Mouse (Mus musculus) frontal cortex, postnatal 10 days (tissue): ENCODE data around the gene Cdc42bpb.

ENCODE experiments used
- DNase-seq, 2 experiments: peaks; one replicate each; pipeline ENCODE4 v3.0.0; 2022; ENCODE audit warnings: low spot score in 2 of 2, mixed read lengths in 1 of 2

Gene Cdc42bpb

DNA sequence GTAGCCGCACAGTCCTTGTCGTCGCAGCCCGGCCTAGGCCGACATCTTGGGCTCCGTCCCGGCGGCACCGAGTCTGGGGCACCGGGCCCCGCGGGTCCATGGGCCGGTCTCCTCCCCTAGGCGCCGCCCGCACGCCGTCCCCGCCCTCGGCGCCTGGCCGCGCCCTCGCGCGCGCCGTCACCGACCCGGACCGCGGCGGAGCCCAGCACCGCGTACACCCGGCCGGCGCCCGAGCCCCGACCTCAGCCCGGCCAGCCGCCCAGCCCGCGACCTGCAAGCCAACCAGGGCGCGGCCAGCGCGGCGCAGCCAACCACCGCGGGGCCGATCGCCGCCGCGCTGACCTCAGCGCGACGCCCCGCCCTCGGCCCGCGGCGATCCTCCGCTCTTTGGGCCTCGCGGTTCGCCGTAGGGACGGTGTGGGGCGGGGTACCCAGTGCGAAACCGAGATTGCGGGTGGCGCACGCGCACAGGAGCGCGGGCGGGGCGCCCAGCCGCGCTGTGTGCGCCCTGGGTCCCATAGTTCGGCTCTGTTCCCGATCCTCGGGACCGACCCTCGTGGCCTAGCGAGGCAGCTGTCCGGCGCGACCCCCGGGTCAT, at the start of gene Cdc42bpb:
Gene Cdc42bpb, minus strand, starts transcription at position 343 of the 598 bp plus-strand sequence.
- DNase-seq, result peak; percentile 91 to 93

GRCm38 (mm10) chr12:111425789-111426460, 48.4 kb upstream of the Cdc42bpb start:
- DNase-seq, result peak; percentile 53 to 86

GRCm38 (mm10) chr12:111425258-111425657, 47.7 kb upstream of the Cdc42bpb start:
- peak in 1 of 2 experiments; percentile 75 for DNase-seq

DNA sequence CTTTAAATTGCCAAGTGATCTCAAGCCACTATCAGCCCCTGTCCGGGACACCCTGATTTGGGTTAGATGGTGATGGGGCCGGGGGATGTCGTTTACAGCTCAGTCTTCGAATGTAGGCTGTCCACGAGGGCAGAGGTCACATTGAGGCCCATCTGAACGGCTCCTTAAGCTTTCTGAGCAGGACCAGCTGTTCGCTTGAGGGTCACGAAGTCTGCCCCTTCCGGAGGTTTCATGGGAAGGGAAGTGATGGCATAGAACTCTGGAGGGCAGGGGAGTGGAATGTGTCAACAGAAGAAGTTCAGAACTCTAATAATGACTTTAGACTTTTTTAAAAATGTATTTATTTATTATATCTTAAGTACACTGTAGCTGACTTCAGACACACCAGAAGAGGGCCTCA, 47.0 kb upstream of the Cdc42bpb start:
- DNase-seq, result no peak

DNA sequence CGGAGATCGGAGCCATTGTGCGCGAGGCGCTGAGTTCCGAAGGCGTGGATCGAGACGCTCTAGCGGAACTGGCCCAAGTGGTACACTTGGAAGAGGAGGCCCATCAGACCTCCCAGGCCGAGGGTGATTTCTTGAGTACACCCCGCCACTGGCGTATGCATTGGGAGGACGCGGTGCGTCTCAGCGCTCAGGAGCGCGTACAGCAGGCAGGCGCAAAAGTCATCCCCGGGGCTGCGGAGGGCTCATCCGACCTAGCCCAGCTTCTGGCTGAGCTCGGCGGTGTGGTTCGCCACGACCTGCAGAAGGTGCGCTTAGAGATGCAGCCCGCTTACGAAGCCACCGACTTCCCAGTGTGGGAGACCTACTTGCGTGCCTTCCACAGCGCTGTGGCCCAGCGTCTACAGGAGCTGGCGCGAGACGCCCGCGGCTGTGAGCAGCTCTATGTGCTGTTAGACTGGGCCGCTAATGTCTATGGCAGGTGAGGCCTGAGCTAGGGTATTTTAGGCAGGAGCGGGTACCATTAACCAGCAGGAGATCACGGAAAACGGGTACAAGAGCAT, 46.1 kb upstream of the Cdc42bpb start:
- DNase-seq, result no peak

DNA sequence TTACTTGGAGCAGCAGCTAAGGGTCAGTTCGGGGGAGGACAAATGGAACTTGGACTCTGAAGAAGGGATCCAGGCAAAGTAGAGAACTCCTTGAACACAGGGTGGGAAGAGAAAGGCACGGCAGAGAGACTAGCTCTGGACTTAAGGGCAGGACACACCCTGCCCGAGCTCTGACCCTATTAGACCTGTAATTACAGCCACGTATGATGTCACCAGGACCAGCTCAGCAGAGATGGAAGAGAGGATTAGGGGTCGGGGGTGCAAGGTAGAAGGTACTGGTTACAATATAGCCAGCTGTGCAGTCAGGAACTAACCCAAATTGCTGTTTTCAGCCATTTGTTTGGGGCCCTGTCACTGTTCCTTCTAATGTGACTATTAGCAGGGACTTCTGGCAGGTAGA, 45.3 kb upstream of the Cdc42bpb start:
- DNase-seq, result no peak

- DNase-seq, result no peak
These were observed 43.6 kb upstream of the Cdc42bpb start for GRCm38 (mm10) chr12:111420946-111421709.

DNA sequence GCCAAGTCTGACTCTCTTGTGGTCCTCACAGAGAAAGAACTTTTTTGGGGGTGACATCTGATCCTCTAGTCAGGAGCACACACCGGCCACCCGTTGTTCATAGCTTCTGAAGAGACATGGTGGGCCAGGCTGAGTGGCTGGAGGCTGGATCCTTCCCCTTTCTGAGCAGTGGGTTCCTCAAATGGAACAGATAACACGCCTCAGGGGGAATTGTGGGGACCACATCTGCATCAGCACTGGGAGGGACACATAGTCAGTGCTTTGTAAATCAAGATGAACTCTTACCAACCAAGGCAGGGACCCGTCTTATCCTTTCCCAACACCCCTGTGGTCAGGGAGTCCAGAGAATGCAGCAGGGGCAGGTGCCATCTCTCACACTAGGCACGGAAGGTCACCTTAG, 42.4 kb upstream of the Cdc42bpb start:
- DNase-seq, result no peak

DNA sequence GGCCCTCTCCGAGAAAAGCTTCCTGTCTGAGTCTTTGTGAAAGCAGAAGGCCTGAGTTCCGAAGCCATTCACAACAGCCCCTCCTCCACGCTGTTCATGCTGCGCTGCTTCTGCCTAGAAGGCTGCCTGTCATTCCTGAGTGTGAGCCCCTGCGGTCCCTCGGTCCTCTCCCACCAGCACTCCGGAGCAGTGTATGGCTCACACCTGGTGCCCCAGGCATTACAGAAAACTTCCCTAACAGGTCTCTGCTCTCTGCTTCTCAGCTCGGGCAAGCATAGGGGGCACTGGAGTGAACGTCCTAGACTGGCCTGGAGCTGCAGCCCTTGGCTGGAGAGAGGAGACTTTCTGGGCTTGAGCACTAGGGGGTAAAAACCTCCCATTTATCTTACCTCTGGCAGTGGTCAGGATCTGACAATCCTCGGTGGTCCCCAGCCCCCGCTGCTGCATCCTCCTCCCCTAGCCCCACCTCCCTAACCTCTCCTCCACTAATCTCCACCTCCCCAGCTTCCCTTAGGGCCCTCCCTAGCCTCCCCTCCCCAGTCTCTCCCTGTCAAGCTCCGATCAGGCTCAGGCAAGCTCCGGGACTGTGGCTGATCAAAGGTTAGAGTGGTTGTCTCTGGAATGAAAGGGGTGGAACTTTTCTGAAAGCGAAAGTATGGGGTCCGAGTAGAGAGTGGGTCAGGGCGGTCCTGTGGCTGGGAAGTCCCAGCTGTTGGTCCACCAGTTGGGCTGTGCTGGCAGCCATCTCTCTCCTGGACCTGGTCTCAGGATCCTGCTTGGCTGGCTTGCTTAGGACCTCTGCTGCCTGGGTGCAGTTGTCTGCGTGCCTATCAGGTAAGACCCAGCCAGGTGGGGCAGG, 39.6 kb upstream of the Cdc42bpb start, which contains the start of gene Exoc3l4:
Gene Exoc3l4, plus strand, starts transcription at position 97 of the 859 bp plus-strand sequence.
- DNase-seq, result peak in 1 of 2 experiments; percentile 12

DNA sequence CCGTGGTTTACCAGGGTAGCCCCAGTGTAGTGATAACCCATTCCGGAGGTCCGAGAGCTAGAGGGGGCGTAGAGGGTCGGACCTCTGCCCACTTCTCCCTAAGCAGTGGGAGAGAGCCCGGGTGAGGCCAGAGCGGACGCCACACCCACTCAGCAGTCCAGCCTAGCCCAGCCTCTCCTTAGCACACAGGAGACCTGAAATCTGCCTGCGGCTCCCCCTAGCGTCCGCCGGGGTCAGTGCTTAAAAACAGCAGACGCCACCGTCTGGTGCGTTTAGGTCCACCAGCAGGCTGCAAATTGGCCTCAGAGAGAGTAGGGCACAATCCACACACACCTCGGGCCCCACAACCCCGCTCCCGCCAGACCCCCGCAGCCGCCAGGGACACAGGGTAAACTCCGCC, 35.8 kb upstream of the Cdc42bpb start:
- DNase-seq, result peak; percentile 76 to 84

- DNase-seq, result no peak
These were observed 35.2 kb upstream of the Cdc42bpb start for GRCm38 (mm10) chr12:111412581-111413284.

GRCm38 (mm10) chr12:111411631-111412355, 34.3 kb upstream of the Cdc42bpb start:
- DNase-seq, result no peak

GRCm38 (mm10) chr12:111409583-111409982, 32.1 kb upstream of the Cdc42bpb start:
- DNase-seq, result no peak

DNA sequence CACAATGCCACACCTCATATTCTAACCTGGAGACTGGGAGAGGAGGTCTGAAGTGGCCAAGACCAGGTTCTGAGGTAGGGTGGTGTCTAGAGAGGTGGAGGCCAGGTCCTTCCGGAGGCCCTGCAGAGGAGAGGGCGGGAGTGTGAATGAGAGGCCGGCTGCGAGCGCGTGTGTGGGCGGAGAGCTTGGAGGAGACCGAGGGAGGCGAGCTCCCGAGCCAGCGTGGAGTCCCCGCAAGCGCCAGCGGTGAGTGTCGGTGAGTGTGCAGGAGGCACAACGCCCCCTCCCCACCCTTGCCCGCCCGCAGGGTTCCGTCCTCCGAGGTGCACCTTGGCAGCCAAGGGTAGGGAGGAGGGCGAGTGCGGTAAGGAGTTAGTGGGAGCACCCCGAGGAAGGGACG, 29.1 kb upstream of the Cdc42bpb start, which contains the start of gene Lbhd2:
Gene Lbhd2, plus strand, starts transcription at position 188 of the 400 bp plus-strand sequence.
- DNase-seq, result no peak

DNA sequence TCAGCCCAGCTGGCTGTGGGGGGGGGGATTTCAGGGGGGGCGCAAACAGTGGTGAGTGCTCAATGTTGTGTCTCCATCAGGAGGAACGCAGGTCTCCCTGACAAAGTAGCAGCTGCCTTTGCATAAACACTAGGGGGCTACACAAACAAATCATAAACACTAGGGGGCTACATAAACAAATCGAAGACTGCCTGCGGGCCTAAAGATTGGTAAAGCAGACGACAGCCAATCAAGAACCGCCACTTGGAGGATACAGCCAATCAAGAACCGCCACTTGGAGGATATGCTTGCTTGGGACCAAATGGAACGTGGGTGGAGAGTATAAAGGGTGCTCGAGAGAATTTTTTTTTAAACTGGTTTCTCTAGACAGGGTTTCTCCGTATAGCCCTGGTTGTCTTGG, 27.4 kb upstream of the Cdc42bpb start:
- no peak for DNase-seq

GRCm38 (mm10) chr12:111401454-111402184, 24.1 kb upstream of the Cdc42bpb start:
- DNase-seq, result peak; percentile 48 to 73

DNA sequence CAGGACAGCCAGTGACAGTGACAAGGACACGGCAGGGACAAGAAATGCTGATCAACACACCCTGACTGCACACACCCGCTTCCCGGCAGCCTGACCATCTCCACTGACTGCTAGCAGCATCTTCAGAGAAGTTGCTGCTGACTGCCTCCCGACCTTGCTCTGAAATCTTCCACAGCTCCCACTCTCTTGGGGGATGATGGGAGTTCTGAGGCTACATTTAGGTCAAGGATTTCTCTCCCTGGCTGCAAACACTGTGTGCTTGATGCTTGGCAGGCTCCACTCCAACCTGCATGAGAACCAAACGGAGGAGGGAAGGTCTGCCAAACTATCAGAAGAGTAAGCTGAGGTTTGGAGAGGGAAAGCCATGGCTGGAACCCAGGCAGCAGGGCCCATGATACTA, 19.5 kb upstream of the Cdc42bpb start:
- DNase-seq, result no peak

DNA sequence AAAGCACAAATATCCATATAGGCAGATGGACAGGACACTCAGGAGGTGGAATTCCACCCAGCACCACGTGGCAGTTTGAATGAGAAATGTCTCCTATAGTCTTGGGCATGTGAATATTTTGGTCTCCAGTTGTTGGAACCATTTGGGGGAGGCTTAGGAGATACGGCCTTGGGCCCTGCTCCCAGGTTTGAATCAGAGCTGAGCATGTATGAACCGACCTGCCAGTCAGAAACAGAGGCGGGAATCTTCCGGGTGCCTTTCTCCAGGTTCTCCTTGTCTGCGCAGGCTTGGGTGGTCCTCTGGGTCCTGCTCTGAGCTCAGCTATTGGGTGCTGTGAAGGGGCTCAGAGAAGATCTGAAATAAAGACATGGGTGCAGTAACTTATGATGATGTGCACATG, 16.5 kb upstream of the Cdc42bpb start:
- DNase-seq, result no peak

DNA sequence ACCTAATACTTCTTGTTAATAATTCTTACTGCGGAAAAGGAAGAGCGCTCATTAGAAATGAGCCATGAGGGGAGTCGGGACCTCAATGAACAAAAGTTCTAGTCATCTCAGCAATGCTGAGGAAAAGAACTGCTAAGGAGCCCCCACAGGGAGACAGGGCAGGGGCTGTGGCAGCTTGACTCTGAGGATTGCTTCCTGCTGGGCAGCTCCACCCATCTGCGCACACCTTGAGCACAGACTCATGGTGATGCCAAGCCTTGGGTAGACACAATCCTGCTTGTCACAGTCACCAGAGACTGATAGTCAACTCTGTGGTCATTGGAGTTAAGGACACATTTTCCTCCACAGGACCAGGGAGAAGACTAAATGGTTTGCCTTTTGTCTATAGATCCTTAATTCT, 9.6 kb upstream of the Cdc42bpb start:
- no peak for DNase-seq
